Mouse (Mus musculus) midbrain, embryonic 16.5 days (tissue): ENCODE results near the gene Grin2d. TPM values are rescaled to one million over a fixed set of nuclear protein-coding genes. Genes with fewer than 3 reads are reported as not detected.

ENCODE experiments used
- ATAC-seq: fragments of 200-750 bp; cut with Nextera tagmentation; 2 replicates; pipeline ENCODE4 v1.8.0; 2017; ENCODE audit warnings: moderate TSS enrichment
- H3K27ac ChIP-seq: fragments of 300-500 bp; sonication (generic); 2 replicates; pipeline ENCODE4 v1.5.1; 2014; ENCODE audit warnings: mild to moderate bottlenecking, low read length, mixed read lengths
- H3K27me3 ChIP-seq: fragments of 300-500 bp; sonication (generic); 2 replicates; pipeline ENCODE4 v1.6.1; 2014; ENCODE audit warnings: low read depth, low read length, mixed read lengths; ENCODE audit not compliant: control insufficient read depth, insufficient read depth
- H3K36me3 ChIP-seq: fragments of 300-500 bp; sonication (generic); 2 replicates; pipeline ENCODE4 v1.6.1; 2014; ENCODE audit warnings: mild to moderate bottlenecking, low read length, moderate library complexity, mixed read lengths; ENCODE audit not compliant: control insufficient read depth, insufficient read depth
- H3K4me1 ChIP-seq: fragments of 300-500 bp; sonication (generic); 2 replicates; pipeline ENCODE4 v1.6.1; 2014; ENCODE audit warnings: mild to moderate bottlenecking, low read length, mixed read lengths; ENCODE audit not compliant: control insufficient read depth, insufficient read depth
- H3K4me2 ChIP-seq: fragments of 300-500 bp; sonication (generic); 2 replicates; pipeline ENCODE4 v1.6.1; 2014; ENCODE audit warnings: mild to moderate bottlenecking, low read length, mixed read lengths
- H3K4me3 ChIP-seq: fragments of 300-500 bp; sonication (generic); 2 replicates; pipeline ENCODE4 v1.5.1; 2014; ENCODE audit warnings: low read depth, mild to moderate bottlenecking, low read length, moderate library complexity, mixed read lengths
- H3K9ac ChIP-seq: fragments of 300-500 bp; sonication (generic); 2 replicates; pipeline ENCODE4 v1.6.1; 2014; ENCODE audit warnings: low read depth, low read length, mixed read lengths
- H3K9me3 ChIP-seq: fragments of 300-500 bp; sonication (generic); replicated peaks from 2 replicates; pipeline ENCODE4 v1.6.1; 2014; ENCODE audit warnings: mild to moderate bottlenecking, low read length, mixed read lengths; ENCODE audit not compliant: control insufficient read depth, poor library complexity, severe bottlenecking
- WGBS: fragments of 180-500 bp; shearing (Covaris S2); extraction: QIAGEN DNeasy Blood & Tissue Kit; methylation state at CpG from one replicate; pipeline ENCODE4 v1.1.7; 2014; 5-methylcytosine and 5-hydroxymethylcytosine counted together
- polyA plus RNA-seq: library from polyadenylated mRNA; unstranded; fragments of >200 nt; fragmentation: Nextera tagmentation; extraction: Ambion mirVana; gene quantifications from 2 replicates; pipeline ENCODE4 v1.2.1, GENCODE M21; 2015

Grin2d gene
- polyA plus RNA-seq, 1 experiment from 2014 or later = 4.8 TPM

- H3K27me3 ChIP-seq = no peaks in the 10 kb centered on the region
- no peaks in the 10 kb centered on the region for H3K9me3 ChIP-seq
- H3K27ac ChIP-seq = no peak overlapping the region
- H3K4me2 ChIP-seq = no peak overlapping the region
- H3K4me1 ChIP-seq = peaks cover 22% of the 10 kb centered on the region
- H3K9ac ChIP-seq = no peak overlapping the region
- no peaks in the 10 kb centered on the region for H3K36me3 ChIP-seq
- 62% methylated on average over 14 of the region's 14 CpGs for WGBS
- ATAC-seq = no peak
- no peak overlapping the region for H3K4me3 ChIP-seq
Measured at GRCm38 (mm10) chr7:45919083-45919671, 41.0 kb upstream of the Grin2d start.

- no peaks in the 10 kb centered on the region for H3K9me3 ChIP-seq
- H3K36me3 ChIP-seq = no peaks in the 10 kb centered on the region
- H3K4me2 ChIP-seq = no peak overlapping the region
- H3K4me3 ChIP-seq = no peak overlapping the region
- H3K9ac ChIP-seq = no peak overlapping the region
- H3K27me3 ChIP-seq = no peaks in the 10 kb centered on the region
- H3K4me1 ChIP-seq = peaks cover 22% of the 10 kb centered on the region
- no peak for ATAC-seq
- 89% methylated on average over 15 of the region's 15 CpGs for WGBS
- H3K27ac ChIP-seq = no peak overlapping the region
Measured at GRCm38 (mm10) chr7:45917926-45918325, 39.7 kb upstream of the Grin2d start.

GRCm38 (mm10) chr7:45917004-45917704, 39.0 kb upstream of the Grin2d start:
- H3K9me3 ChIP-seq = no peaks in the 10 kb centered on the region
- H3K4me3 ChIP-seq = peak overlapping the region; percentile 36
- WGBS = 36% methylated on average over 13 of the region's 13 CpGs
- no peaks in the 10 kb centered on the region for H3K27me3 ChIP-seq
- peak overlapping the region; percentile 74 for H3K9ac ChIP-seq
- peak overlapping the region; percentile 67 for H3K4me2 ChIP-seq
- H3K4me1 ChIP-seq = peaks cover 18% of the 10 kb centered on the region
- H3K27ac ChIP-seq = peak overlapping the region; percentile 89
- ATAC-seq = peak; percentile 57
- no peaks in the 10 kb centered on the region for H3K36me3 ChIP-seq

GRCm38 (mm10) chr7:45916056-45917003, 38.2 kb upstream of the Grin2d start:
- Histone ChIP-seq H3K4me3 (peak overlapping the region; percentile 36), H3K27me3 (no peaks in the 10 kb centered on the region), H3K9ac (peak overlapping the region; percentile 74), H3K9me3 (no peaks in the 10 kb centered on the region), H3K27ac (peak overlapping the region; percentile 89), H3K36me3 (no peaks in the 10 kb centered on the region), H3K4me2 (peak overlapping the region; percentile 67), H3K4me1 (peaks cover 18% of the 10 kb centered on the region)
- 35% methylated on average over 26 of the region's 26 CpGs for WGBS
- peak; percentile 85 for ATAC-seq

- Histone ChIP-seq H3K36me3 (peaks cover under 1% of the 10 kb centered on the region; the same call in 1 of the 2 replicates), H3K4me2 (no peak overlapping the region), H3K27me3 (no peaks in the 10 kb centered on the region), H3K27ac (no peak overlapping the region), H3K4me3 (no peak overlapping the region), H3K9ac (no peak overlapping the region), H3K9me3 (no peaks in the 10 kb centered on the region), H3K4me1 (peaks cover 18% of the 10 kb centered on the region)
- 92% methylated on average over 5 of the region's 5 CpGs for WGBS
- no peak for ATAC-seq
Measured at GRCm38 (mm10) chr7:45915011-45915410, 36.8 kb upstream of the Grin2d start.

- WGBS = 86% methylated on average over 6 of the region's 6 CpGs
- Histone ChIP-seq H3K36me3 (peaks cover 8% of the 10 kb centered on the region), H3K27me3 (no peaks in the 10 kb centered on the region), H3K4me1 (peaks cover 18% of the 10 kb centered on the region), H3K4me3 (no peak overlapping the region), H3K9me3 (no peaks in the 10 kb centered on the region), H3K27ac (no peak overlapping the region), H3K9ac (no peak overlapping the region), H3K4me2 (no peak overlapping the region)
- ATAC-seq = no peak
Measured at GRCm38 (mm10) chr7:45914067-45914466, 35.9 kb upstream of the Grin2d start.

GRCm38 (mm10) chr7:45909145-45909544, 31.0 kb upstream of the Grin2d start:
- Histone ChIP-seq H3K27ac (no peak overlapping the region), H3K36me3 (peaks cover 11% of the 10 kb centered on the region), H3K4me3 (no peak overlapping the region), H3K4me1 (no peaks in the 10 kb centered on the region), H3K9me3 (no peaks in the 10 kb centered on the region), H3K4me2 (no peak overlapping the region), H3K27me3 (no peaks in the 10 kb centered on the region), H3K9ac (no peak overlapping the region)
- ATAC-seq = no peak
- WGBS = 93% methylated on average over 16 of the region's 16 CpGs

- no peak overlapping the region for H3K27ac ChIP-seq
- H3K4me2 ChIP-seq = no peak overlapping the region
- no peaks in the 10 kb centered on the region for H3K27me3 ChIP-seq
- H3K9me3 ChIP-seq = no peaks in the 10 kb centered on the region
- ATAC-seq = no peak
- no peak overlapping the region for H3K4me3 ChIP-seq
- no peak overlapping the region for H3K9ac ChIP-seq
- H3K4me1 ChIP-seq = no peaks in the 10 kb centered on the region
- peaks cover 11% of the 10 kb centered on the region for H3K36me3 ChIP-seq
Measured at GRCm38 (mm10) chr7:45908384-45908783, 30.2 kb upstream of the Grin2d start.
